Mouse (Mus musculus): Measurements from ENCODE around the gene Sdccag8. TPM values are rescaled to one million over a fixed set of nuclear protein-coding genes. Genes with fewer than 3 reads are reported as not detected.

The Sdccag8 gene
- polyA plus RNA-seq, 1 experiment from 2014 or later: 11.1 TPM

GRCm38 (mm10) chr1:177019668-177020067 lies 205.2 kb downstream of the Sdccag8 start:
- Histone ChIP-seq H3K4me2 (ENCODE audit: low read depth, low read length) (no peak overlapping the region), H3K27me3 (ENCODE audit: control insufficient read depth, insufficient read depth, low read length) (no peaks in the 10 kb centered on the region), H3K9me3 (replicated peaks; ENCODE audit: control insufficient read depth, low read length) (no peaks in the 10 kb centered on the region), H3K36me3 (ENCODE audit: control insufficient read depth, insufficient read depth) (no peaks in the 10 kb centered on the region), H3K4me1 (ENCODE audit: control insufficient read depth, insufficient read depth, low read length) (peaks cover 2% of the 10 kb centered on the region; the same call in 1 of the 2 replicates), H3K4me3 (ENCODE audit: low read length) (no peak overlapping the region), H3K9ac (ENCODE audit: low read length) (no peak overlapping the region), H3K27ac (ENCODE audit: low read length) (no peak overlapping the region)
- WGBS: 96% methylated on average over 5 of the region's 5 CpGs
- no peak for ATAC-seq (replicated peaks; ENCODE audit: extremely low read depth, insufficient read depth, low FRiP score)

DNA sequence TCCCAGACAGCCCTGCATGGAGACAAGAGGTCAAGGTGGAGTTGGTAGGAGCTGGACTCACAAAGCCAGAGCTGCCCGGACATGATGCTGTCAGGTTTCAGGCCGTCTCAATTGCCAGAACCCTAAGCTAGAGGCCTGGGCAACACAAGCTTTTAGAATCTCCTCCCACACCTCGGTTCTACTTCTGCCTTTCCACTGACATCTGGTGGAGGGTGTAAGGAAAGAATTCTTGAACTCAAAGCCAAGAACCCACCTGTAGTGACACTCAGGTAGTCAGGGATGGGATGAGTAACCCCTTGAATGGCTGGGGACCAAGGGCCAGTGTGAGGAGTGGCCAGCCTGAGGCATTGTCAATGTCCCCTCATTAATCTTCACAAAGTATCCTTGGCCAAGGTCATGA lies 208.3 kb downstream of the Sdccag8 start:
- H3K27me3 ChIP-seq (ENCODE audit: control insufficient read depth, insufficient read depth, low read length): no peaks in the 10 kb centered on the region
- 60% methylated on average over 3 of the region's 3 CpGs for WGBS
- no peak overlapping the region for H3K9ac ChIP-seq (ENCODE audit: low read length)
- ATAC-seq (replicated peaks; ENCODE audit: extremely low read depth, insufficient read depth, low FRiP score): no peak
- H3K4me3 ChIP-seq (ENCODE audit: low read length): no peak overlapping the region
- H3K27ac ChIP-seq (ENCODE audit: low read length): no peak overlapping the region
- no peaks in the 10 kb centered on the region for H3K4me1 ChIP-seq (ENCODE audit: control insufficient read depth, insufficient read depth, low read length)
- no peaks in the 10 kb centered on the region for H3K9me3 ChIP-seq (replicated peaks; ENCODE audit: control insufficient read depth, low read length)
- no peak overlapping the region for H3K4me2 ChIP-seq (ENCODE audit: low read depth, low read length)
- H3K36me3 ChIP-seq (ENCODE audit: control insufficient read depth, insufficient read depth): no peaks in the 10 kb centered on the region

DNA sequence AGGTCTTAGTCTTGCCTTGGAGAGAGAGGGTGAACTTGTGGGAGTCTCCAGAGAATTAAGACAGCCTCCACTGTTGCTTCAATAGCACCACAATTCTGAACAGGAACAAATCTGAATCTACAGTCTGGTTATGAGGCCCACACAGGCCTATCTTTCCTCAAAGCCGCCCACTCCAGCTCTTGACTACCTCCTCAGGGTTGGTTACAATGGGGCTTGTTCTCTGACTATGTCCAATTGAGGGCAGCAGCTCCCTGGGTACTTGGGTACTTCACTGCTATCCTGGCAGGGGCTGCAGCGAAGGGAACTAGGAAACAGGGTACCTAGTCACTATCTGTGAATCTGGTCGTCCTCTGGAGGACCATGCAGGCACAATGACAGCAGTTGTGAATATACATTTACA lies 213.2 kb downstream of the Sdccag8 start:
- WGBS: 78% methylated on average over 3 of the region's 3 CpGs
- Histone ChIP-seq H3K4me2 (ENCODE audit: low read depth, low read length) (no peak overlapping the region), H3K4me1 (ENCODE audit: control insufficient read depth, insufficient read depth, low read length) (peaks cover 11% of the 10 kb centered on the region; the same call in 1 of the 2 replicates), H3K27me3 (ENCODE audit: control insufficient read depth, insufficient read depth, low read length) (no peaks in the 10 kb centered on the region), H3K9me3 (replicated peaks; ENCODE audit: control insufficient read depth, low read length) (no peaks in the 10 kb centered on the region), H3K4me3 (ENCODE audit: low read length) (no peak overlapping the region), H3K36me3 (ENCODE audit: control insufficient read depth, insufficient read depth) (no peaks in the 10 kb centered on the region), H3K9ac (ENCODE audit: low read length) (no peak overlapping the region), H3K27ac (ENCODE audit: low read length) (no peak overlapping the region)
- no peak for ATAC-seq (replicated peaks; ENCODE audit: extremely low read depth, insufficient read depth, low FRiP score)

- H3K27ac ChIP-seq (ENCODE audit: low read length): no peak overlapping the region
- no peaks in the 10 kb centered on the region for H3K9me3 ChIP-seq (replicated peaks; ENCODE audit: control insufficient read depth, low read length)
- H3K9ac ChIP-seq (ENCODE audit: low read length): no peak overlapping the region
- H3K27me3 ChIP-seq (ENCODE audit: control insufficient read depth, insufficient read depth, low read length): no peaks in the 10 kb centered on the region
- H3K36me3 ChIP-seq (ENCODE audit: control insufficient read depth, insufficient read depth): no peaks in the 10 kb centered on the region
- H3K4me3 ChIP-seq (ENCODE audit: low read length): no peak overlapping the region
- H3K4me1 ChIP-seq (ENCODE audit: control insufficient read depth, insufficient read depth, low read length): peaks cover 11% of the 10 kb centered on the region; the same call in 1 of the 2 replicates
- WGBS: 59% methylated on average over 2 of the region's 2 CpGs
- no peak for ATAC-seq (replicated peaks; ENCODE audit: extremely low read depth, insufficient read depth, low FRiP score)
- H3K4me2 ChIP-seq (ENCODE audit: low read depth, low read length): no peak overlapping the region
These were observed 214.6 kb downstream of the Sdccag8 start for GRCm38 (mm10) chr1:177029032-177029431.

- 0 out of 2 replicates have a peak, but pooled peaks have one; percentile 37 for ATAC-seq (replicated peaks; ENCODE audit: extremely low read depth, insufficient read depth, low FRiP score)
- Histone ChIP-seq H3K9ac (ENCODE audit: low read length) (no peak overlapping the region), H3K9me3 (replicated peaks; ENCODE audit: control insufficient read depth, low read length) (no peaks in the 10 kb centered on the region), H3K4me1 (ENCODE audit: control insufficient read depth, insufficient read depth, low read length) (peaks cover 11% of the 10 kb centered on the region; the same call in 1 of the 2 replicates), H3K27me3 (ENCODE audit: control insufficient read depth, insufficient read depth, low read length) (no peaks in the 10 kb centered on the region), H3K4me2 (ENCODE audit: low read depth, low read length) (no peak overlapping the region), H3K36me3 (ENCODE audit: control insufficient read depth, insufficient read depth) (no peaks in the 10 kb centered on the region), H3K27ac (ENCODE audit: low read length) (no peak overlapping the region), H3K4me3 (ENCODE audit: low read length) (no peak overlapping the region)
- WGBS: 76% methylated on average over 3 of the region's 3 CpGs
These were observed 216.2 kb downstream of the Sdccag8 start for GRCm38 (mm10) chr1:177030669-177031068.

DNA sequence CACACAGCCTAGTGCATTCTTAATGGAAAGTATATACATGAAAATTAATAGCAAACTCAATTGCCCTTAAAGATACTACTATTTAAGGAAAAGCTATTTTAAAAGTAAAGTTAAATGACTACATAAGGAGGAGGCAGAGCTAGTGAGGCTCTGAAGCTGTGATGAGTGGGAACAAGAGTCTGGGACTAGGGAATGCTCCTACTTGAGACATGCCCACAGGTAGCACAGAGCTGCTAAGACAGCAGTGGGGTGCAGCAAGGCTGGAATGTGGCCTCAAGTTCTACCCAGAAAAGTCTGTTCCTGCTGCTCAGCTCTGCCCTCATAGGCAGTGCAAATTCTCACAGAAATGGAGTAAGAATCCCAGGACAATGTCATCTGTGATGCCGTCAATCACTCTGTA lies 216.7 kb downstream of the Sdccag8 start:
- ATAC-seq (replicated peaks; ENCODE audit: extremely low read depth, insufficient read depth, low FRiP score): no peak
- Histone ChIP-seq H3K4me1 (ENCODE audit: control insufficient read depth, insufficient read depth, low read length) (peaks cover 11% of the 10 kb centered on the region; the same call in 1 of the 2 replicates), H3K9me3 (replicated peaks; ENCODE audit: control insufficient read depth, low read length) (no peaks in the 10 kb centered on the region), H3K36me3 (ENCODE audit: control insufficient read depth, insufficient read depth) (no peaks in the 10 kb centered on the region), H3K4me2 (ENCODE audit: low read depth, low read length) (no peak overlapping the region), H3K27me3 (ENCODE audit: control insufficient read depth, insufficient read depth, low read length) (no peaks in the 10 kb centered on the region), H3K9ac (ENCODE audit: low read length) (no peak overlapping the region), H3K27ac (ENCODE audit: low read length) (no peak overlapping the region), H3K4me3 (ENCODE audit: low read length) (no peak overlapping the region)
- WGBS: 97% methylated on average over 1 of the region's 1 CpGs

DNA sequence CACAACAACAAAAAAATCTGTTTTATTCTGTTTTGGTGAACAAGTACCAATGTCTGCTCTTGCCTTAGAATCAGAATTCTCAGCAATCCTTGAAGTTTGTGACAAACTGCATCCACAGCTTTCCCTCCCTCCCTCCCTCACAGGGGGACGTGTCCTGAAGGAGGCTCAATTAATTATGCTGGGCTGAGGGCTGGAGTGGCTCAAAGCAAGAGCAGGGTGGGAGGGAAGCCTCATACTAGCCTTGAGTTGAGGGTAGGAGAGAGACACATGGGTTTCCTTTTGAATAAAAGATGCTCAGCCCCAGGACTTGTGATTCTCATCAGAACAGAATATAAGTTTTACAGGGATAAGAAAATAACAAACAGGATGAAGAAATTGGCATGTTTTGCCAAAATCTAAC lies 217.8 kb downstream of the Sdccag8 start:
- no peak for ATAC-seq (replicated peaks; ENCODE audit: extremely low read depth, insufficient read depth, low FRiP score)
- H3K9ac ChIP-seq (ENCODE audit: low read length): no peak overlapping the region
- 63% methylated on average over 1 of the region's 1 CpGs for WGBS

DNA sequence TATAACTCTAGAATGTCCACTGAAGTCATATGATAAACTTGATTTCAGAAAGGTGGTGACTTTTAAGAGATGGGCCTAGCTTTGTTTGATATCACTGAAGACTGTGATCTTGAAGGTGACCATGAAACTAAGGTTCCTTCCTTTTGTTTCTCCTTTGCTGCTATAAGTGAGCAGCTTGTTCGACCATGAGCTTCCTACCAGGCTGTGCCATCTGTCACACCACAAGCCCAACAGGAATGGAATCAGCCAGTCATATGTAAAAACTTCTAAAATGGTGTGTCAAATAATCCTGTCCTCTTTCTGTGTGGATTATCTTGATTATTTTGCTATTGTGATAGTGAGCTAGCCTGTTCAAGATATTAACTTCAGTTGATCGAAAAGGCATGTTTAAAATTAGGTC lies 221.0 kb downstream of the Sdccag8 start:
- ATAC-seq (replicated peaks; ENCODE audit: extremely low read depth, insufficient read depth, low FRiP score): no peak
- H3K4me2 ChIP-seq (ENCODE audit: low read depth, low read length): no peak overlapping the region
- H3K36me3 ChIP-seq (ENCODE audit: control insufficient read depth, insufficient read depth): no peaks in the 10 kb centered on the region
- H3K9me3 ChIP-seq (replicated peaks; ENCODE audit: control insufficient read depth, low read length): no peaks in the 10 kb centered on the region
- peaks cover 2% of the 10 kb centered on the region; the same call in 1 of the 2 replicates for H3K4me1 ChIP-seq (ENCODE audit: control insufficient read depth, insufficient read depth, low read length)
- H3K27me3 ChIP-seq (ENCODE audit: control insufficient read depth, insufficient read depth, low read length): no peaks in the 10 kb centered on the region
- WGBS: 86% methylated on average over 2 of the region's 2 CpGs
- H3K9ac ChIP-seq (ENCODE audit: low read length): no peak overlapping the region
- H3K4me3 ChIP-seq (ENCODE audit: low read length): no peak overlapping the region
- H3K27ac ChIP-seq (ENCODE audit: low read length): no peak overlapping the region

More for the DNA sequence above, 217.8 kb downstream of the Sdccag8 start:
- no peak overlapping the region for H3K27ac ChIP-seq (ENCODE audit: low read length)
- H3K4me1 ChIP-seq (ENCODE audit: control insufficient read depth, insufficient read depth, low read length): peaks cover 11% of the 10 kb centered on the region; the same call in 1 of the 2 replicates
- H3K4me3 ChIP-seq (ENCODE audit: low read length): no peak overlapping the region
- H3K27me3 ChIP-seq (ENCODE audit: control insufficient read depth, insufficient read depth, low read length): no peaks in the 10 kb centered on the region
- H3K4me2 ChIP-seq (ENCODE audit: low read depth, low read length): no peak overlapping the region
- H3K36me3 ChIP-seq (ENCODE audit: control insufficient read depth, insufficient read depth): no peaks in the 10 kb centered on the region
- no peaks in the 10 kb centered on the region for H3K9me3 ChIP-seq (replicated peaks; ENCODE audit: control insufficient read depth, low read length)

GRCm38 (mm10) chr1:177038383-177038782 lies 223.9 kb downstream of the Sdccag8 start:
- no peaks in the 10 kb centered on the region for H3K4me1 ChIP-seq (ENCODE audit: control insufficient read depth, insufficient read depth, low read length)
- H3K4me2 ChIP-seq (ENCODE audit: low read depth, low read length): no peak overlapping the region
- H3K4me3 ChIP-seq (ENCODE audit: low read length): no peak overlapping the region
- H3K27me3 ChIP-seq (ENCODE audit: control insufficient read depth, insufficient read depth, low read length): no peaks in the 10 kb centered on the region
- ATAC-seq (replicated peaks; ENCODE audit: extremely low read depth, insufficient read depth, low FRiP score): no peak
- no peaks in the 10 kb centered on the region for H3K9me3 ChIP-seq (replicated peaks; ENCODE audit: control insufficient read depth, low read length)
- 60% methylated on average over 2 of the region's 2 CpGs for WGBS
- no peak overlapping the region for H3K27ac ChIP-seq (ENCODE audit: low read length)
- H3K9ac ChIP-seq (ENCODE audit: low read length): no peak overlapping the region
- H3K36me3 ChIP-seq (ENCODE audit: control insufficient read depth, insufficient read depth): no peaks in the 10 kb centered on the region

Measured in heart, embryonic 16.5 days (tissue).